Mouse (Mus musculus) liver, embryonic 12.5 days (tissue): Measurements from ENCODE around the gene Cybb. TPM values are rescaled to one million over a fixed set of nuclear protein-coding genes. Genes with fewer than 3 reads are reported as not detected.

ENCODE experiments used
- ATAC-seq: fragments of 200-750 bp; cut with Nextera tagmentation; 2 replicates; pipeline ENCODE4 v1.8.0; 2017; ENCODE audit warnings: moderate number of reproducible peaks, mild to moderate bottlenecking, moderate library complexity
- H3K27ac ChIP-seq: fragments of 300-500 bp; sonication (generic); 2 replicates; pipeline ENCODE4 v1.5.1; 2016; ENCODE audit warnings: mild to moderate bottlenecking
- H3K27me3 ChIP-seq: fragments of 300-500 bp; sonication (generic); replicated peaks from 2 replicates; pipeline ENCODE4 v1.6.1; 2016; ENCODE audit warnings: mild to moderate bottlenecking, moderate library complexity
- H3K36me3 ChIP-seq: fragments of 300-500 bp; sonication (generic); 2 replicates; pipeline ENCODE4 v1.6.1; 2016; ENCODE audit warnings: mild to moderate bottlenecking, moderate library complexity
- H3K4me1 ChIP-seq: fragments of 300-500 bp; sonication (generic); 2 replicates; pipeline ENCODE4 v1.6.1; 2016
- H3K4me2 ChIP-seq: fragments of 300-500 bp; sonication (generic); 2 replicates; pipeline ENCODE4 v1.6.1; 2016; ENCODE audit warnings: mild to moderate bottlenecking, moderate library complexity
- H3K4me3 ChIP-seq: fragments of 300-500 bp; sonication (generic); 2 replicates; pipeline ENCODE4 v1.5.1; 2016; ENCODE audit warnings: mild to moderate bottlenecking, moderate library complexity
- H3K9ac ChIP-seq: fragments of 300-500 bp; sonication (generic); 2 replicates; pipeline ENCODE4 v1.6.1; 2016; ENCODE audit warnings: mild to moderate bottlenecking, moderate library complexity
- H3K9me3 ChIP-seq: fragments of 300-500 bp; sonication (generic); replicated peaks from 2 replicates; pipeline ENCODE4 v1.6.1; 2016; ENCODE audit warnings: mild to moderate bottlenecking, moderate library complexity
- WGBS: fragments of 180-500 bp; shearing (Covaris S2); methylation state at CpG from one replicate; pipeline ENCODE4 v1.1.7; 2016; ENCODE audit not compliant: insufficient replicate concordance; 5-methylcytosine and 5-hydroxymethylcytosine counted together
- polyA plus RNA-seq: library from polyadenylated mRNA; unstranded; fragments of >200 nt; fragmentation: Nextera tagmentation; extraction: Ambion mirVana; gene quantifications from 2 replicates; pipeline ENCODE4 v1.2.1, GENCODE M21; 2016

Gene Cybb
- polyA plus RNA-seq, 1 experiment from 2014 or later: 2.9 TPM

DNA sequence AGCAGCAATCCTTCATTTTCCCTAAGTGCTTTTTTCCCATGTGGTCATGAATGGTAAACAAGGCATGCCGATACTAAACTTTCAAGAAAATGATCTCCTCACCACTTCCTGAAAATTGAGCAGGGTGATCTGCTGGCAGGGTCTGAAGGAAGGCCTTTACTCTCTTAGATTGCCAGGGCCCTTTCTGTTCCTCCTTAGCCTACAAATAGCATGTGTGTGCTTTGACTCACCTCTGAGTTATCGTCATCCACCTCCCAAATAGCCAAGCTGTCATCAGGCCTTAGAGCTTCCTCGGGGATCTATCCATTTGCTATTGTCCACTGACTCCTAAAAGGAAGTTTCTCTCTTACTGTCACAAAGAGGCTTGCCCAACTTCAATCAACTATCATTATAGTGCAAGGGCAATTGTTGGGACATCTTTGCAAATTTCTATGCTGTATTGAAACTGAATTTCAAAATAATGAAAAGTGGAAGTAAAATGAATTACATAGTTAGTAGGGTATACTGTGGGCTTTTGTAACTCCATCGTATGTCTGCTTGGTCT, 27.1 kb downstream of the Cybb start:
- Histone ChIP-seq H3K27ac (no peak overlapping the region), H3K9me3 (no peaks in the 10 kb centered on the region), H3K9ac (no peak overlapping the region), H3K4me2 (no peak overlapping the region), H3K36me3 (no peaks in the 10 kb centered on the region), H3K4me3 (no peak overlapping the region), H3K4me1 (no peaks in the 10 kb centered on the region), H3K27me3 (no peaks in the 10 kb centered on the region)
- ATAC-seq: no peak
- WGBS: 51% methylated on average over 4 of the region's 4 CpGs

GRCm38 (mm10) chrX:9452375-9452774, 35.2 kb downstream of the Cybb start:
- Histone ChIP-seq H3K4me2 (no peak overlapping the region), H3K27ac (no peak overlapping the region), H3K9me3 (no peaks in the 10 kb centered on the region), H3K4me3 (no peak overlapping the region), H3K36me3 (no peaks in the 10 kb centered on the region), H3K9ac (no peak overlapping the region), H3K27me3 (no peaks in the 10 kb centered on the region), H3K4me1 (no peaks in the 10 kb centered on the region)
- 41% methylated on average over 5 of the region's 5 CpGs for WGBS
- ATAC-seq: no peak

- no peaks in the 10 kb centered on the region for H3K9me3 ChIP-seq
- no peak overlapping the region for H3K4me3 ChIP-seq
- H3K27ac ChIP-seq: no peak overlapping the region
- ATAC-seq: no peak
- H3K4me1 ChIP-seq: no peaks in the 10 kb centered on the region
- H3K4me2 ChIP-seq: no peak overlapping the region
- H3K9ac ChIP-seq: no peak overlapping the region
- no peaks in the 10 kb centered on the region for H3K27me3 ChIP-seq
- no peaks in the 10 kb centered on the region for H3K36me3 ChIP-seq
Measured at GRCm38 (mm10) chrX:9447284-9447683, 40.3 kb downstream of the Cybb start.

DNA sequence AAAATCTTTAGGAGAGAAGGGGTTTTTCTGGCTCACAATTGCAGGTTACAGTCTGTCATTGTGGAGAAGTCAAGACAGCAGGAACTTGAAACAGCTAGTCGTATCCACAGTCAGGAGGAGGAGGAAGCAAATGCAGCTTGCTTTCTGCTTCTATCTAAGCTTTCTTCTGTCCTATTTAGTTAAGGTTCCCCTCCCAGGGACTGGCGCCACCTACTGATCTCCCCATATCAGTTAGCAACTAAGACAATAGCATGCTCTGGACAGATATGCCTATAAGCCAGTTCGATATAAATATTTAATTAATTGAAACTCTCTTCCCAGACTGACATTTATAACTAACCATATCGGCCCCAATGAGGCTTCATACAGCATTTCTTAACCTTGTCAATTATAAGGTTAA, 46.5 kb downstream of the Cybb start:
- H3K27me3 ChIP-seq: no peaks in the 10 kb centered on the region
- H3K9ac ChIP-seq: no peak overlapping the region
- no peak overlapping the region for H3K4me2 ChIP-seq
- no peak overlapping the region for H3K4me3 ChIP-seq
- no peaks in the 10 kb centered on the region for H3K36me3 ChIP-seq
- H3K27ac ChIP-seq: no peak overlapping the region
- WGBS: 30% methylated on average over 4 of the region's 4 CpGs
- H3K4me1 ChIP-seq: no peaks in the 10 kb centered on the region
- no peak for ATAC-seq
- H3K9me3 ChIP-seq: no peaks in the 10 kb centered on the region

- Histone ChIP-seq H3K4me2 (no peak overlapping the region), H3K4me1 (no peaks in the 10 kb centered on the region), H3K27me3 (no peaks in the 10 kb centered on the region), H3K4me3 (no peak overlapping the region), H3K36me3 (no peaks in the 10 kb centered on the region), H3K9me3 (no peaks in the 10 kb centered on the region), H3K27ac (no peak overlapping the region), H3K9ac (no peak overlapping the region)
- WGBS: 79% methylated on average over 4 of the region's 4 CpGs
- no peak for ATAC-seq
Measured at GRCm38 (mm10) chrX:9440556-9440955, 47.0 kb downstream of the Cybb start.

DNA sequence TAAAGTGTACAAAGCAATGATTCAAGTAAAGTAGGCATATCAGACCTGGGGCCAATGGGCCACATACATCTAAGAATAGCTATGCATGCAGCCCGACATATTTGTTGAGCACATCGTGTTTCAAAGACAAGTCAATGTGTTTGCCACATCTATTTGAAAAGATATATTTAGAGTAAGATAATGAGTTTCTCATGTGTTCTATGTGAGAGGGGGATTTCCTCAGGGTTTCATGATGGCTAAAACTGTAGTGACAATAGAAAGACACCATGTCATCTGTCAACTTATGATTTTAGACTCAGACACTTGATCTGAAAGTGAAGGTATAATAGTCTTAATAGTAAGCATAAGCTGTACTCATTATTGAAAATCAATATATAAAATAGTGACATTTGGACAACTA, 48.3 kb downstream of the Cybb start:
- Histone ChIP-seq H3K9ac (no peak overlapping the region), H3K4me2 (no peak overlapping the region), H3K27me3 (no peaks in the 10 kb centered on the region), H3K4me3 (no peak overlapping the region), H3K4me1 (no peaks in the 10 kb centered on the region), H3K36me3 (no peaks in the 10 kb centered on the region), H3K27ac (no peak overlapping the region), H3K9me3 (no peaks in the 10 kb centered on the region)
- ATAC-seq: no peak
- 77% methylated on average over 2 of the region's 2 CpGs for WGBS

DNA sequence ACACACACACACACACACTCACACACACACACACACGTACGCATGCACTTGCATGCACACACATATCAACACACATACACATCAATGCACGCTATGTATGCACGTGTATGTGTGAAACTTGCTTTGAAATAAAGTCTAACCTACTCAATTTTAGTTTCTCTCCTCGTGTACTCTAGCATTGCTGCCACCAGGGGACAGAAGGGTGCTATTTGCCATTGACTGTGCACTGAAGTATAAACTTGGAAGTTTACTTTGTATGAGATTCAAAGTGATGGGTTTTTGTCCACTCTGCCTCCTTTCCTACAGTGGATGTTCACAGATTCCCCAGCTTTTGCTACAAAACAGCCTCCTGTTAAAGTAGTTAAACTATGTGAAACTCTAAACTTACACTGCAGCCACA, 73.7 kb downstream of the Cybb start:
- no peak for ATAC-seq
- Histone ChIP-seq H3K4me1 (no peaks in the 10 kb centered on the region), H3K9ac (no peak overlapping the region), H3K9me3 (no peaks in the 10 kb centered on the region), H3K4me3 (no peak overlapping the region), H3K4me2 (no peak overlapping the region), H3K27ac (no peak overlapping the region), H3K27me3 (no peaks in the 10 kb centered on the region), H3K36me3 (no peaks in the 10 kb centered on the region)
- 60% methylated on average over 5 of the region's 5 CpGs for WGBS

Other genes starting within 250 kb of the Cybb start
- gene Gm14862, start 230.9 kb downstream of the Cybb start, polyA plus RNA-seq: 2.8 and 3.0 TPM in 2 replicates
- 32.7 and 34.8 TPM in 2 replicates for gene Xk, start 215.0 kb downstream of the Cybb start, polyA plus RNA-seq
- 1.8 and 2.4 TPM in 2 replicates for gene H2al1m, start 204.0 kb downstream of the Cybb start, polyA plus RNA-seq
- not detected in 2 replicates for gene H2al1k, start 137.1 kb downstream of the Cybb start, polyA plus RNA-seq
- gene H2al1o, start 84.6 kb upstream of the Cybb start, polyA plus RNA-seq: not detected in 2 replicates
- gene Dynlt3, start 175.2 kb upstream of the Cybb start, polyA plus RNA-seq: 26.9 and 28.0 TPM in 2 replicates